Mouse (Mus musculus): Measurements from ENCODE around the gene Cdip1.

Cdip1 gene

GRCm38 (mm10) chr16:4722128-4722914 lies 67.8 kb downstream of the Cdip1 start:
- intact Hi-C loops (cut with DNase I) = no loop called here

GRCm38 (mm10) chr16:4718753-4719518 lies 71.2 kb downstream of the Cdip1 start, which contains the start of gene Nmral1:
Gene Nmral1, minus strand, starts transcription at chr16:4719356.
- intact Hi-C loops (cut with DNase I) = no loop called here

GRCm38 (mm10) chr16:4717866-4718265 lies 72.2 kb downstream of the Cdip1 start:
- intact Hi-C loops (cut with DNase I) = no loop called here

- intact Hi-C loops (cut with DNase I) = no loop called here
These were observed 76.0 kb downstream of the Cdip1 start for GRCm38 (mm10) chr16:4713861-4714710.

- intact Hi-C loops (cut with DNase I) = no loop called here
These were observed 78.9 kb downstream of the Cdip1 start for GRCm38 (mm10) chr16:4711173-4711572.

- intact Hi-C loops (cut with DNase I) = no loop called here
These were observed 84.6 kb downstream of the Cdip1 start for GRCm38 (mm10) chr16:4705541-4705940.

- intact Hi-C loops (cut with DNase I) = no loop called here
These were observed 87.4 kb downstream of the Cdip1 start for GRCm38 (mm10) chr16:4702646-4703045.

- intact Hi-C loops (cut with DNase I) = no loop called here
These were observed 88.9 kb downstream of the Cdip1 start for GRCm38 (mm10) chr16:4701211-4701610.

All from adrenal gland (tissue).